Mouse (Mus musculus) ES-CJ7 (cell line): Measurements from ENCODE around the gene Immp2l.
"Not testable (repeated sequence)": the region's sequence is repeated elsewhere in the genome, so short reads cannot be mapped to it uniquely, and the experiment has no call there.

Experiments used
- DNase-seq: peaks from one replicate; pipeline ENCODE4 v3.0.0; 2011; ENCODE audit warnings: low read depth, low spot score

Immp2l gene

GRCm38 (mm10) chr12:41023511-41024421 is at the start of gene Immp2l:
Gene Immp2l (plus strand): TSS chr12:41024090.
- DNase-seq, result peak; percentile 96

- DNase-seq, result no peak
Observed at GRCm38 (mm10) chr12:40978719-40979500, 45.0 kb upstream of the Immp2l start.

- no peak for DNase-seq
Observed at GRCm38 (mm10) chr12:40979716-40980115, 44.2 kb upstream of the Immp2l start.

GRCm38 (mm10) chr12:40980160-40980559 is 43.7 kb upstream of the Immp2l start:
- DNase-seq, result no peak

GRCm38 (mm10) chr12:40983021-40983420 is 40.9 kb upstream of the Immp2l start:
- DNase-seq, result peak; percentile 72

GRCm38 (mm10) chr12:40984735-40985134 is 39.2 kb upstream of the Immp2l start:
- peak; percentile 81 for DNase-seq

- DNase-seq, result no peak
Observed at GRCm38 (mm10) chr12:40985791-40986190, 38.1 kb upstream of the Immp2l start.

GRCm38 (mm10) chr12:40988311-40989065 is 35.4 kb upstream of the Immp2l start:
- DNase-seq, result no peak

- no peak for DNase-seq
Observed at GRCm38 (mm10) chr12:40991647-40992046, 32.2 kb upstream of the Immp2l start.

- not testable (repeated sequence) for DNase-seq
Observed at GRCm38 (mm10) chr12:40992237-40992636, 31.7 kb upstream of the Immp2l start.

- DNase-seq, result no peak
Observed at GRCm38 (mm10) chr12:40994846-40995245, 29.0 kb upstream of the Immp2l start.

- peak; percentile 79 for DNase-seq
Observed at GRCm38 (mm10) chr12:40995618-40996370, 28.1 kb upstream of the Immp2l start.

- no peak for DNase-seq
Observed at GRCm38 (mm10) chr12:41022516-41022915, 1.4 kb upstream of the Immp2l start.

GRCm38 (mm10) chr12:41024512-41024911 is 622 bp downstream of the Immp2l start:
- peak; percentile 9 for DNase-seq

GRCm38 (mm10) chr12:41027485-41027884 is 3.6 kb downstream of the Immp2l start:
- no peak for DNase-seq

GRCm38 (mm10) chr12:41031119-41031518 is 7.2 kb downstream of the Immp2l start:
- no peak for DNase-seq

GRCm38 (mm10) chr12:41033196-41033595 is 9.3 kb downstream of the Immp2l start:
- no peak for DNase-seq

- no peak for DNase-seq
Observed at GRCm38 (mm10) chr12:41039834-41040233, 15.9 kb downstream of the Immp2l start.

- no peak for DNase-seq
Observed at GRCm38 (mm10) chr12:41041737-41042136, 17.8 kb downstream of the Immp2l start.

GRCm38 (mm10) chr12:41044493-41045132 is 20.7 kb downstream of the Immp2l start:
- no peak for DNase-seq
